Comparison of ENCODE assay signal across 1 mouse cellular context in genomic region chr8:105826861-105827848, GRCm38 (mm10).
TF ChIP-seq lines count a peak whose summit lies in the region.

TSS of gene Ranbp10 (minus strand) at chr8:105827350.
TSS of gene Tsnaxip1 (plus strand) at chr8:105827731.

TF ChIP-seq in myocyte, 11 proteins besides CTCF, POLR2A, EP300 and RAD21 (continued from another document):
- no peak for TF ChIP-seq MYOD1 (IDR thresholded peaks at IDR 0.05; ENCODE audit: control insufficient read depth in 1 of 3, insufficient read length in 2 of 3, low read depth in 2 of 3)
- TF ChIP-seq USF1 (IDR thresholded peaks at IDR 0.05; ENCODE audit: low read depth), result no peak
- peak; percentile 17 for TF ChIP-seq REST (IDR thresholded peaks at IDR 0.05; ENCODE audit: insufficient read depth, insufficient read length)
